Mouse (Mus musculus): ENCODE measurements around the gene Rin3. TPM values are rescaled to one million over a fixed set of nuclear protein-coding genes. Genes with fewer than 3 reads are reported as not detected.

Rin3 gene
- polyA plus RNA-seq, 1 experiment from 2014 or later = 3.7 TPM

GRCm38 (mm10) chr12:102345031-102345815, 62.4 kb downstream of the Rin3 start:
- H3K9me3 ChIP-seq = no peaks in the 10 kb centered on the region
- H3K9ac ChIP-seq (replicated peaks) = no peak overlapping the region
- no peaks in the 10 kb centered on the region for H3K4me1 ChIP-seq (replicated peaks)
- no peak overlapping the region for H3K4me3 ChIP-seq (replicated peaks)
- H3K27ac ChIP-seq = no peak overlapping the region
- WGBS = 80% methylated on average over 14 of the region's 14 CpGs
- H3K4me2 ChIP-seq (replicated peaks) = no peak overlapping the region
- H3K27me3 ChIP-seq = no peaks in the 10 kb centered on the region
- ATAC-seq = no peak
- H3K36me3 ChIP-seq = no peaks in the 10 kb centered on the region

DNA sequence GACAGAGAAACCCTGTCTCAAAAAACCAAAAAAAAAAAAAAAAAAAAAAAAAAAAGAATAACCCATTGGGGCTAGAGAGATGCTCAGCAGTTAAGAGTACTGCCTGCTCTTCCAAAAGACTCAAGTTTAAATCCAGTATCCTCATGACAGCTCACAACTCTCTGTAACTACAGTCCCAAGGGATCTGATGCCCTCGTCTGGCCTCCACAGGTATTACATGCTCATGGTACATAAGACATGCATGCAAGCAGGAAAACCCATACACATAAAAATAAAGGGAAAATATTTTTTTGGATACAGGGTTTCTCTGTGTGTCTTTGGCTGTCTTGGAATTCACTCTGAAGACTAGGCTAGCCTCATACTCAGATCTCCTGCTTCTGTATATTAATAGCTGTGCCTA, 63.7 kb downstream of the Rin3 start:
- Histone ChIP-seq H3K36me3 (no peaks in the 10 kb centered on the region), H3K27me3 (no peaks in the 10 kb centered on the region), H3K4me3 (replicated peaks) (no peak overlapping the region), H3K27ac (no peak overlapping the region), H3K4me1 (replicated peaks) (no peaks in the 10 kb centered on the region), H3K9ac (replicated peaks) (no peak overlapping the region), H3K4me2 (replicated peaks) (no peak overlapping the region), H3K9me3 (no peaks in the 10 kb centered on the region)
- no peak for ATAC-seq
- WGBS = 8% methylated on average over 1 of the region's 1 CpGs

GRCm38 (mm10) chr12:102348447-102348846, 65.6 kb downstream of the Rin3 start:
- no peaks in the 10 kb centered on the region for H3K36me3 ChIP-seq
- H3K4me3 ChIP-seq (replicated peaks) = no peak overlapping the region
- H3K4me2 ChIP-seq (replicated peaks) = no peak overlapping the region
- no peak overlapping the region for H3K27ac ChIP-seq
- no peaks in the 10 kb centered on the region for H3K9me3 ChIP-seq
- no peak for ATAC-seq
- 94% methylated on average over 6 of the region's 6 CpGs for WGBS
- no peak overlapping the region for H3K9ac ChIP-seq (replicated peaks)
- no peaks in the 10 kb centered on the region for H3K4me1 ChIP-seq (replicated peaks)
- no peaks in the 10 kb centered on the region for H3K27me3 ChIP-seq

GRCm38 (mm10) chr12:102350997-102351396, 68.1 kb downstream of the Rin3 start:
- Histone ChIP-seq H3K4me2 (replicated peaks) (no peak overlapping the region), H3K9ac (replicated peaks) (no peak overlapping the region), H3K27ac (no peak overlapping the region), H3K36me3 (no peaks in the 10 kb centered on the region), H3K4me3 (replicated peaks) (no peak overlapping the region), H3K4me1 (replicated peaks) (no peaks in the 10 kb centered on the region), H3K27me3 (no peaks in the 10 kb centered on the region), H3K9me3 (no peaks in the 10 kb centered on the region)
- WGBS = 92% methylated on average over 1 of the region's 1 CpGs
- no peak for ATAC-seq

DNA sequence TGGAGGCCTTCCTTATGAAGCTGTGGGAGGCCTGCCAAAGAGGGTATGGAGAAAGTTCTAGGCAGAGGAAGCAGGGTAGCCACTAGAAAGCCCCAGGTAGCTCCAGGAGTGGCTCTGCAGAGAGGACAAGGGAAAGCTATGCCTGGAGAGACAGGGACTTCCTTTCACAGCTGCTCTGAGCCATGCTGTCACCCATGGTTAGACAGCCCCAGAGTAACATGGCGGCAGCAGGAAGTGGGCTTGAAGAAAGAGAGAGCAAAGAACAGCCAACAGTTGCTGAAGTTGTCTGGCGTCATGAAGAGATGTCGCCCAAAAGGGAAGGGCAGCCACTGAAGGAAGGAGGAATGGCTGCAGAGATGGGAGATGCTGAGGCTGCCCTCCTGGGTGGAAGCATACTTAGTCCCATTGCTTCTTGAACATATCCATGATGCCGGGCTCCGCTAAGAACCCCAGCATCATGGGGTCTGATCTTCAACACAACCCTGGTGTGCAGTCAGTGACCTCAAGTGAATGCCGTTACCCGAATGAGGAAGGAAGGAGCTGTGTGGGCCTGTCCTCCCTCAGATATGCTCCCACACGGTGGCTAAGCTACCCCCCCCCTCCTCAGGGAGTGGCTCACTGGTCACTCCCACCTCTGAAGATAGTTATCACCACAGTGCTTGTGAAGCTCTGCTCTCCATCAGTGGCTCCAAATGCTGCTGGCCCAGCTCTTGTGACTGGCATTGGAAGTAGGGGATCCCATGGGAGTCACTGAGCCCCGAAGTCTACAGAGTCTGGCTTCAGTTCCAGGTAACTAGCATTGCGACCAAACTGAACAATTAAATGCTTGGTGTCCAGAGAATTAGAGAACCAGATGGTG, 71.5 kb downstream of the Rin3 start:
- Histone ChIP-seq H3K9me3 (no peaks in the 10 kb centered on the region), H3K9ac (replicated peaks) (no peak overlapping the region), H3K27ac (no peak overlapping the region), H3K4me1 (replicated peaks) (no peaks in the 10 kb centered on the region), H3K4me2 (replicated peaks) (no peak overlapping the region), H3K27me3 (no peaks in the 10 kb centered on the region), H3K4me3 (replicated peaks) (no peak overlapping the region), H3K36me3 (no peaks in the 10 kb centered on the region)
- 86% methylated on average over 10 of the region's 10 CpGs for WGBS
- ATAC-seq = no peak

DNA sequence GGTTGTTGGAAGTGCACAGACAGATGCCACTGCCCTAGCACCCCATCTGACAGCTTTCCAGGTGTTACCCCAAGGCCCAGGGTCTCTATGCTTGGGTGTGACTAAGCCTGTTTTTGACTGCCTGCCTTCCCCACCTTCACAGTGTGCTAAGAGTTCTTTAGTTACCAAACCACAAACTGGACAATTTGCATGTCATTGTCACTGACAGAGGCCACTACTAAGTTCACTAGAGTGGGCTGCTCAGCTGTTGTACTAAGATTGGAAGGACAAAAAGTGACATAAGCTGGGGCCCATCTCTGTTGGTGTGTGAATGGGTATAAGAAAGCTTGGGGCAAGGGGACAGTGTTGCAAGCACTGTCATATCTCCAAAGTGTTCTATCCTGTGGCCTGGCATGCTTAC, 72.9 kb downstream of the Rin3 start:
- H3K4me2 ChIP-seq (replicated peaks) = no peak overlapping the region
- H3K36me3 ChIP-seq = no peaks in the 10 kb centered on the region
- no peaks in the 10 kb centered on the region for H3K27me3 ChIP-seq
- H3K4me3 ChIP-seq (replicated peaks) = no peak overlapping the region
- no peak overlapping the region for H3K27ac ChIP-seq
- no peak overlapping the region for H3K9ac ChIP-seq (replicated peaks)
- H3K9me3 ChIP-seq = no peaks in the 10 kb centered on the region
- no peaks in the 10 kb centered on the region for H3K4me1 ChIP-seq (replicated peaks)
- ATAC-seq = no peak

DNA sequence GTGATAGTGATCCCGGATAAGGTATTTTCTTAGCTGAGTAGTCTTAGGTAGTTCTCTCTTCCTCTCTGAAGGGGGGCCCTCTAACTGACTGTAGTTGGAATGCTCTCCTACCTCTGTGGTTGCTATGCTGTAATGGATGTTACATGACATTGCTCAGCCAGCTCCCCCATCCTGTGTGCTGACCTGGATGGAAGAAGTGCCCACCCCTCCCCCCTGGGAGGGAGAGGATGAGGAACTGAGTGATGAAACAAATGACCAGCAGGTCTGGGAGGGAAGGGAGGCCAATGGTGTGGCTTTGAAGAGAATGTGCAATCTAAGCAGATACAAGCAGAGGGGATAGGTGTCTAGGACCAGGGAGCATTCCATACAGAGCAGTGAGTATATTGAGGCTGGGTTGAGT, 73.9 kb downstream of the Rin3 start:
- H3K9ac ChIP-seq (replicated peaks) = no peak overlapping the region
- no peak for ATAC-seq

GRCm38 (mm10) chr12:102359390-102359789, 76.5 kb downstream of the Rin3 start:
- Histone ChIP-seq H3K9me3 (no peaks in the 10 kb centered on the region), H3K4me3 (replicated peaks) (no peak overlapping the region), H3K36me3 (no peaks in the 10 kb centered on the region), H3K27ac (no peak overlapping the region), H3K4me1 (replicated peaks) (no peaks in the 10 kb centered on the region), H3K4me2 (replicated peaks) (no peak overlapping the region), H3K9ac (replicated peaks) (no peak overlapping the region), H3K27me3 (no peaks in the 10 kb centered on the region)
- no peak for ATAC-seq
- 91% methylated on average over 4 of the region's 4 CpGs for WGBS

More for the DNA sequence above, 73.9 kb downstream of the Rin3 start:
- H3K4me3 ChIP-seq (replicated peaks) = no peak overlapping the region
- no peak overlapping the region for H3K4me2 ChIP-seq (replicated peaks)
- 83% methylated on average over 1 of the region's 1 CpGs for WGBS
- no peaks in the 10 kb centered on the region for H3K27me3 ChIP-seq
- H3K9me3 ChIP-seq = no peaks in the 10 kb centered on the region
- no peaks in the 10 kb centered on the region for H3K36me3 ChIP-seq
- H3K4me1 ChIP-seq (replicated peaks) = no peaks in the 10 kb centered on the region
- no peak overlapping the region for H3K27ac ChIP-seq

- Histone ChIP-seq H3K4me1 (replicated peaks) (no peaks in the 10 kb centered on the region), H3K27ac (no peak overlapping the region), H3K4me2 (replicated peaks) (no peak overlapping the region), H3K9me3 (no peaks in the 10 kb centered on the region), H3K4me3 (replicated peaks) (no peak overlapping the region), H3K36me3 (no peaks in the 10 kb centered on the region), H3K9ac (replicated peaks) (no peak overlapping the region), H3K27me3 (no peaks in the 10 kb centered on the region)
- 89% methylated on average over 10 of the region's 10 CpGs for WGBS
- ATAC-seq = no peak
These were observed 78.6 kb downstream of the Rin3 start for GRCm38 (mm10) chr12:102361189-102362161.

DNA sequence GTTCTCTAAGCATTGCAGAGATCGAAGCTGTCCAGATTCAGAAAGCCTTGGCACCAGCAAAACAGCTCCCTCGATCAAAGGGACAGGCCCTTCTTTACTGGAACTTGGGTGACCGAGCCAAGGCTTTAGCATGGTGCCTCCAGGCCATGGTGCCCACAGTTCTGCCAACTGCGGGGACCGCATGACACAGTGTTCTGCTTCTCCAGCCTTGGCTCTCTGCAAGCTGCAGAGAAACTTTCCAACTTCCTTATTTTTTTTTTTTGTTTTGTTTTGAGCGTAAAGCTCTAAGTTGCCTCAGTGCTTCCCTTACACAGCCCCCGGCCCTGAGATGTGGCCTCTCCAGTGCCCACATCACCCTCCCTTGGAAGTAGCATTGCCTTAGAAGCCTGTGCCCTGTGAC, 82.2 kb downstream of the Rin3 start:
- Histone ChIP-seq H3K9ac (replicated peaks) (no peak overlapping the region), H3K27me3 (no peaks in the 10 kb centered on the region), H3K4me2 (replicated peaks) (no peak overlapping the region), H3K4me3 (replicated peaks) (no peak overlapping the region), H3K27ac (no peak overlapping the region), H3K4me1 (replicated peaks) (no peaks in the 10 kb centered on the region), H3K36me3 (no peaks in the 10 kb centered on the region), H3K9me3 (no peaks in the 10 kb centered on the region)
- ATAC-seq = no peak
- WGBS = 96% methylated on average over 7 of the region's 7 CpGs

- H3K4me3 ChIP-seq (replicated peaks) = no peak overlapping the region
- H3K36me3 ChIP-seq = no peaks in the 10 kb centered on the region
- no peaks in the 10 kb centered on the region for H3K27me3 ChIP-seq
- H3K4me1 ChIP-seq (replicated peaks) = no peaks in the 10 kb centered on the region
- 91% methylated on average over 9 of the region's 9 CpGs for WGBS
- H3K4me2 ChIP-seq (replicated peaks) = no peak overlapping the region
- H3K9me3 ChIP-seq = no peaks in the 10 kb centered on the region
- no peak overlapping the region for H3K9ac ChIP-seq (replicated peaks)
- no peak overlapping the region for H3K27ac ChIP-seq
- no peak for ATAC-seq
These were observed 83.4 kb downstream of the Rin3 start for GRCm38 (mm10) chr12:102366126-102366816.

All from midbrain, embryonic 13.5 days (tissue).